In genomic region chr9:123796174-123796573, GRCm38 (mm10) we compare ENCODE assay signal across 7 mouse cellular contexts. TPM values are rescaled to one million over a fixed set of nuclear protein-coding genes. Genes with fewer than 3 reads are reported as not detected.
A peak's percentile ranks its signal among the peaks of the same experiment; 100 is the strongest.
DNase-seq lines count a peak whose midpoint lies in the region; ATAC-seq and TF ChIP-seq lines count a peak whose summit lies in the region.

No protein-coding gene starts in this region.

- peak overlapping the region; percentile 43; the same call in 1 of the 2 replicates for H3K27ac ChIP-seq in gastrocnemius, adult 2 months
- no peak overlapping the region for H3K27ac ChIP-seq in lung, embryonic 14.5 days (ENCODE audit: low read depth)

- intact Hi-C loops in gastrocnemius, adult 2 months (cut with DNase I) = loop anchor here (5.0 kb wide), 1 partner anchor 79 kb away; the partner anchor contains the start of gene Lztfl1

- TF ChIP-seq CTCF in gastrocnemius, adult 2 months (IDR thresholded peaks at IDR 0.05) = peak; percentile 70
- TF ChIP-seq CTCF in lung, embryonic 14.5 days (IDR thresholded peaks at IDR 0.05; ENCODE audit: low read depth) = peak; percentile 78

- WGBS in lung, embryonic 14.5 days = 33% methylated on average over 3 of the region's 3 CpGs

- H3K36me3 ChIP-seq in lung, embryonic 14.5 days (ENCODE audit: insufficient read depth) = peaks cover 41% of the 10 kb centered on the region; the same call in 1 of the 2 replicates

- H3K9me3 ChIP-seq in lung, embryonic 14.5 days (ENCODE audit: low read depth, low read length) = no peaks in the 10 kb centered on the region

- no peak overlapping the region for H3K4me3 ChIP-seq in gastrocnemius, adult 2 months
- no peak overlapping the region for H3K4me3 ChIP-seq in lung, embryonic 14.5 days (ENCODE audit: low read depth, low read length)

- no peaks in the 10 kb centered on the region for H3K27me3 ChIP-seq in lung, embryonic 14.5 days (ENCODE audit: insufficient read depth, low read length)

- no peak overlapping the region for H3K4me2 ChIP-seq in lung, embryonic 14.5 days

- H3K4me1 ChIP-seq in lung, embryonic 14.5 days (ENCODE audit: insufficient read depth) = no peaks in the 10 kb centered on the region

- H3K9ac ChIP-seq in lung, embryonic 14.5 days = no peak overlapping the region

- peak; percentile 74; the same call in 1 of the 2 replicates for ATAC-seq in lung, embryonic 14.5 days (ENCODE audit: insufficient read depth)

- peak; percentile 52 for DNase-seq in A20 (ENCODE audit: low read depth, low spot score)
- DNase-seq in CD4-positive helper T cell, adult 2 months (ENCODE audit: low read depth, low spot score) = peak; percentile 59
- peak; percentile 42 for DNase-seq in c-Kit-positive CD71-positive TER-119-positive erythroid progenitor cells, embryonic 14.5 days (ENCODE audit: low spot score)
- DNase-seq in gastrocnemius, adult 2 months = peak; percentile 40
- DNase-seq in kidney, postnatal 25 days = peak; percentile 47 to 54
- DNase-seq in lung, embryonic 14.5 days = peak; percentile 76
- peak; percentile 32 for DNase-seq in right cerebral cortex, adult 18-20 months

RNA-seq across cellular contexts. Expression of gene Cxcr6, which starts 10.1 kb away (rescaled TPM):
- under 1 TPM in 1 of 2 experiments, not detected in 1; 0.15 TPM for total RNA-seq in gastrocnemius, adult 2 months (2021)
- polyA plus RNA-seq in lung, embryonic 14.5 days (2014; fragmentation: Nextera tagmentation; extraction: Ambion mirVana) = 0.25 and 0.28 TPM in 2 replicates

RNA-seq across cellular contexts. Expression of gene Fyco1, which starts 55.5 kb away (rescaled TPM):
- total RNA-seq in gastrocnemius, adult 2 months (2021) = 100 to 1,000 TPM; 160 to 205 TPM
- 12.6 and 12.9 TPM in 2 replicates for polyA plus RNA-seq in lung, embryonic 14.5 days (2014; fragmentation: Nextera tagmentation; extraction: Ambion mirVana)
